Comparison of ENCODE assay signal across 11 mouse cellular contexts in the genomic region with DNA sequence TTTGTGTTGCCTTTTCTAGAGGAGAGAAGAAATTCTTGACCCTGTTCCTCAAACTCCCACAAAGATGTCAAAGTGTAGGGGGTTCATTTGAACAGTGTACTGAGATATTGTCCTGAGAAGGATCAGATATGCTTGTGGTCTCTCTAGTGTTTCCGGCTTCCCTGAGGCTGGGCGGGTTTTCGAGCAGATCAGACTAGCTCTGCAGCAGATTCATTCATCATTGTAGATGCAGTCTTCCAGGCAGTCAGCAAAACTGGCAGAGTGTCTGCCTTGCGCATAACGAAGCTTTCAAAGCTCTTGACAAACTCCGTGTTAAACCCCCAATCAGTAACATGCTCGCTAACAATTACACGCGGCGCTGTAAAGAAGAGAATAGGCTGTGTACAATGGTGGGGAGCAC.
DNase-seq lines count a peak whose midpoint lies in the region; ATAC-seq and TF ChIP-seq lines count a peak whose summit lies in the region.
"Had no signal": no experiment of that assay in that cellular context is flagged by ENCODE, and none has a peak within 500 bp of the region (broad histone marks: within the 10 kb centered on the region; RNA-seq: fewer than 3 reads in every experiment).

No protein-coding gene starts in this region.

- H3K27ac ChIP-seq in hindbrain, postnatal 0 days, result no peak overlapping the region
- H3K27ac ChIP-seq in hindbrain, embryonic 14.5 days, result no peak overlapping the region
- H3K27ac ChIP-seq in thymus, adult 2 months (ENCODE audit: control insufficient read depth, insufficient read depth, low read length), result no peak overlapping the region

- 66% methylated on average over 10 of the region's 10 CpGs for WGBS in hindbrain, postnatal 0 days
- 67% methylated on average over 10 of the region's 10 CpGs for WGBS in hindbrain, embryonic 14.5 days
- WGBS in thymus, adult 2 months, result 61% methylated on average over 10 of the region's 10 CpGs

- no peaks in the 10 kb centered on the region for H3K9me3 ChIP-seq in hindbrain, postnatal 0 days (ENCODE audit: low read length)
- H3K9me3 ChIP-seq in hindbrain, embryonic 14.5 days (ENCODE audit: control insufficient read depth, low read length), result no peaks in the 10 kb centered on the region

- no peak overlapping the region for H3K4me3 ChIP-seq in hindbrain, postnatal 0 days (ENCODE audit: low read length)
- H3K4me3 ChIP-seq in hindbrain, embryonic 14.5 days (replicated peaks; ENCODE audit: low read length), result no peak overlapping the region
- H3K4me3 ChIP-seq in thymus, adult 2 months (ENCODE audit: control insufficient read depth, insufficient read depth, low read length), result no peak overlapping the region
- H3K4me3 ChIP-seq: erythroblast, embryonic 14.5 days had no signal

- TF ChIP-seq POLR2A in thymus, adult 2 months (IDR thresholded peaks at IDR 0.05; ENCODE audit: control insufficient read depth, extremely low read depth, insufficient read depth, low read length, poor library complexity), result no peak

- H3K9ac ChIP-seq in hindbrain, postnatal 0 days (replicated peaks; ENCODE audit: low read length), result no peak overlapping the region
- no peak overlapping the region for H3K9ac ChIP-seq in hindbrain, embryonic 14.5 days

- no peaks in the 10 kb centered on the region for H3K4me1 ChIP-seq in hindbrain, postnatal 0 days (ENCODE audit: insufficient read depth, low read length)
- no peaks in the 10 kb centered on the region for H3K4me1 ChIP-seq in hindbrain, embryonic 14.5 days (replicated peaks; ENCODE audit: control insufficient read depth, insufficient read depth, low read length)
- H3K4me1 ChIP-seq in thymus, adult 2 months (replicated peaks; ENCODE audit: control insufficient read depth, insufficient read depth, low read length), result no peaks in the 10 kb centered on the region

- DNase-seq in hindbrain, postnatal 0 days (ENCODE audit: low spot score), result peak; percentile 31
- DNase-seq in hindbrain, embryonic 14.5 days (ENCODE audit: low spot score), result no peak
- DNase-seq in thymus, adult 2 months, result peak; percentile 1
- no peak for DNase-seq in thymus, adult 18-20 months
- peak; percentile 15 for DNase-seq in ovary, postnatal 10 days (ENCODE audit: low spot score)
- DNase-seq in gastrocnemius, postnatal 25 days, result no peak
- DNase-seq in MN1 (ENCODE audit: low spot score), result no peak
- no peak for DNase-seq in gastrocnemius, adult 18-20 months (ENCODE audit: low spot score)
- DNase-seq: cerebellum, adult 18-20 months had no signal

- H3K36me3 ChIP-seq in hindbrain, postnatal 0 days (ENCODE audit: insufficient read depth, low read length), result no peaks in the 10 kb centered on the region
- no peaks in the 10 kb centered on the region for H3K36me3 ChIP-seq in hindbrain, embryonic 14.5 days (replicated peaks; ENCODE audit: control insufficient read depth, insufficient read depth)
- no peaks in the 10 kb centered on the region for H3K36me3 ChIP-seq in thymus, adult 2 months (ENCODE audit: control insufficient read depth, insufficient read depth, low read length)

- H3K27me3 ChIP-seq in hindbrain, postnatal 0 days (ENCODE audit: insufficient read depth, low read length), result no peaks in the 10 kb centered on the region
- H3K27me3 ChIP-seq in hindbrain, embryonic 14.5 days (ENCODE audit: control insufficient read depth, insufficient read depth, low read length), result no peaks in the 10 kb centered on the region
- H3K27me3 ChIP-seq in thymus, adult 2 months (ENCODE audit: control insufficient read depth, insufficient read depth, low read length), result no peaks in the 10 kb centered on the region
- H3K27me3 ChIP-seq: CH12.LX had no signal

- ATAC-seq in hindbrain, postnatal 0 days, result 0 out of 2 replicates have a peak, but pooled peaks have one; percentile 10
- ATAC-seq in hindbrain, embryonic 14.5 days (ENCODE audit: low FRiP score), result no peak

- TF ChIP-seq CTCF in hindbrain, postnatal 0 days (IDR thresholded peaks at IDR 0.05; ENCODE audit: low read depth), result no peak
- no peak for TF ChIP-seq CTCF in thymus, adult 2 months (IDR thresholded peaks at IDR 0.05; ENCODE audit: borderline replicate concordance, control insufficient read depth, extremely low read depth, insufficient read depth, low read length, poor library complexity)

- peak overlapping the region; percentile 23; the same call in 1 of the 2 replicates for H3K4me2 ChIP-seq in hindbrain, postnatal 0 days (ENCODE audit: low read depth, low read length)
- H3K4me2 ChIP-seq in hindbrain, embryonic 14.5 days (replicated peaks), result no peak overlapping the region

Comparison
In these comparisons a context has a peak if more than half of its experiments do, and no peak if none do; other contexts are left out.
1. DNase-seq: peak in hindbrain, postnatal 0 days (single experiment), thymus, adult 2 months (single experiment) and ovary, postnatal 10 days (single experiment); none in hindbrain, embryonic 14.5 days (single experiment), thymus, adult 18-20 months (0 of 2), gastrocnemius, postnatal 25 days (single experiment), MN1 (single experiment) and gastrocnemius, adult 18-20 months (single experiment).